Mouse (Mus musculus): ENCODE measurements around the gene Aktip. TPM values are rescaled to one million over a fixed set of nuclear protein-coding genes. Genes with fewer than 3 reads are reported as not detected.
A peak's percentile ranks its signal among the peaks of the same experiment; 100 is the strongest.

The Aktip gene
- polyA plus RNA-seq, 1 experiment from 2014 or later = 44.9 TPM

DNA sequence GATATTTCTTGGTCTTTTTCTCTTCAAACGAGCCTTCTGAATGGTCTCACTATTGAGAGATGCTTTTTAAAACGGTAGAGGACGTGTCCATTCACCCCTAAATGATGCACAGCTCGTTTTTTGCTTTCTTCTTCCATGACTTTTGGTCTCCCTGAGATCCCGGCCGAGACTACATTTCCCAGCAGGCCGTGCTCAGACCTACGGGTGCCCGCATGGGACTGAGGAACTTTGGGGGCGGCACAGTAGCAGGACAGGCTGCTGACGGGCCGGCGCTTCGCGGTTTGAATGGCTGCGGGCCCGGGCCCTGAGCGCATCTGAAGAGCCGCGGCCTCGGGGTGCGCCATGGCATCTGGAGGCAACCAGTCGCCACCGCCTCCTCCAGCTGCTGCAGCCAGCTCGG is 129.9 kb downstream of the Aktip start, which contains the start of gene Rbl2:
Gene Rbl2, plus strand, starts transcription at position 224 of the 400 bp plus-strand sequence.
- peak within 1 kb of the TSS; percentile 73 for H3K9ac ChIP-seq
- H3K4me3 ChIP-seq (replicated peaks) = peak within 1 kb of the TSS; percentile 73
- H3K4me1 ChIP-seq (replicated peaks) = peaks cover 7% of the 10 kb centered on the region; the same call in 1 of the 2 replicates
- H3K36me3 ChIP-seq = no peaks in the 10 kb centered on the region
- no peaks in the 10 kb centered on the region for H3K9me3 ChIP-seq
- H3K4me2 ChIP-seq (replicated peaks) = peak within 1 kb of the TSS; percentile 68
- peak within 1 kb of the TSS; percentile 59 for H3K27ac ChIP-seq
- WGBS = under 1% methylated on average over 25 of the region's 25 CpGs
- no peaks in the 10 kb centered on the region for H3K27me3 ChIP-seq (replicated peaks)
- ATAC-seq = peak; percentile 97

DNA sequence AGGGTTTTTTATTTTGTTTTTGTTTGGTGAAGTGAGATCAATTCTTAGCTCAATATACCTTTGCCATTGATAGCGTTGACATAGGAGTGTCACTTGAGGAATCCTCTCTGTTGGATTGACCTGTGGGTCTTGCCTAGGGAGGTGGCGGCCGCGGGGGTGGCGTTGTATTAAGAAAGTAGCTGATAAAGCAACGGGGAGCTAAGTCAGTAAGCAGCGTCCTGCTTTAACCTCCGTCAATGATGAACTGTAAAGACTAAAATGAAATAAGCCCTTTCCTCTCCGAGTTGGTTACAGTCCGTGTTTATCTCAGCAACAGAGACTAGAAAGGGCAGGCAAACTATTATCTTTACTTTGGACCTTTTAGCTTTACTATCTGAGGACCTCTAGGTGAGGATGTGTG is 130.4 kb downstream of the Aktip start:
- peaks cover 7% of the 10 kb centered on the region; the same call in 1 of the 2 replicates for H3K4me1 ChIP-seq (replicated peaks)
- H3K4me2 ChIP-seq (replicated peaks) = peak overlapping the region; percentile 68
- 8% methylated on average over 10 of the region's 10 CpGs for WGBS
- H3K9ac ChIP-seq = peak overlapping the region; percentile 73
- no peaks in the 10 kb centered on the region for H3K36me3 ChIP-seq
- H3K27me3 ChIP-seq (replicated peaks) = no peaks in the 10 kb centered on the region
- ATAC-seq = peak; percentile 32
- H3K27ac ChIP-seq = no peak overlapping the region
- no peaks in the 10 kb centered on the region for H3K9me3 ChIP-seq
- peak overlapping the region; percentile 73 for H3K4me3 ChIP-seq (replicated peaks)

DNA sequence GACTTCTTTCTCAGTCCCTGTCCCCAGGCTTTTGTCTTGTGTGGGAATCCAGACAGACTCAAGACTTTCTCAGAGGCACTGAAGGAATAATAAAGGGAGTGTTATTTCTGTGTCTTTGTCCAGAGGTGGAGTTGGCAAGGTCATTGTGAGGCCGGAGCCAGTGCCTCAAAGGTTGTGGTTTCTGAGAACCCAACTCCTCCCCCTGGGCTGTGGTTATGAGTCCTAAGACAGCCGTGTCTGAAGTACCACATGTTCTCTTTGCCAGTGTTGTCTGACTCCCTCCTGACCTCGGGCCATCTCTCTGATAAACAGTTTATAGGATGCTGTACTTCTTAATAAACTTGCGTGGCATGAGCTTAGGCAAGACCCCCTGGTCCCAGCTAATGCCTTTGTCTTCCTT is 134.6 kb downstream of the Aktip start:
- no peak for ATAC-seq
- 55% methylated on average over 4 of the region's 4 CpGs for WGBS

More for the DNA sequence above, 134.6 kb downstream of the Aktip start:
- H3K27me3 ChIP-seq (replicated peaks) = no peaks in the 10 kb centered on the region
- H3K27ac ChIP-seq = no peak overlapping the region
- H3K9ac ChIP-seq = no peak overlapping the region
- H3K9me3 ChIP-seq = no peaks in the 10 kb centered on the region
- H3K4me2 ChIP-seq (replicated peaks) = no peak overlapping the region
- no peaks in the 10 kb centered on the region for H3K4me1 ChIP-seq (replicated peaks)
- H3K36me3 ChIP-seq = no peaks in the 10 kb centered on the region
- no peak overlapping the region for H3K4me3 ChIP-seq (replicated peaks)

Other genes starting within 250 kb of the Aktip start
- 12.9 and 13.6 TPM in 2 replicates for gene Rbl2, start 129.9 kb downstream of the Aktip start, polyA plus RNA-seq (2015; fragmentation: Nextera tagmentation; extraction: Ambion mirVana)
- 6.2 and 9.3 TPM in 2 replicates for gene Rpgrip1l, start 113.3 kb upstream of the Aktip start, polyA plus RNA-seq (2015; fragmentation: Nextera tagmentation; extraction: Ambion mirVana)
- gene Fto, start 113.5 kb upstream of the Aktip start, polyA plus RNA-seq (2015; fragmentation: Nextera tagmentation; extraction: Ambion mirVana) = 55.3 and 59.7 TPM in 2 replicates

Data from intestine, embryonic 15.5 days (tissue).